8 mouse cellular contexts compared by ENCODE assay signal in genomic region chr6:51767582-51768341, GRCm38 (mm10).
DNase-seq lines count a peak whose midpoint lies in the region; ATAC-seq lines count a peak whose summit lies in the region.

No protein-coding gene starts in this region.

- peak; percentile 21 for DNase-seq in right cerebral cortex, adult 18-20 months
- DNase-seq in right cerebral cortex, postnatal 36 days (ENCODE audit: low spot score in 2 of 2): no peak
- DNase-seq in embryo, embryonic 11 days: peak; percentile 71
- DNase-seq in heart, postnatal 10 days: peak; percentile 34 to 49
- peak; percentile 16 to 43 for DNase-seq in layer of hippocampus, adult 8-10 months (ENCODE audit: low spot score in 2 of 2)
- no peak for DNase-seq in urinary bladder, adult 18-20 months (ENCODE audit: low spot score in 2 of 2)

- intact Hi-C loops in heart, postnatal 10 days (cut with DNase I): no loop called here

- H3K9ac ChIP-seq in stomach, embryonic 14.5 days (replicated peaks; ENCODE audit: low read depth, low read length): no peak overlapping the region

- 14% methylated on average over 15 of the region's 15 CpGs for WGBS in stomach, embryonic 14.5 days

- H3K4me1 ChIP-seq in stomach, embryonic 14.5 days (ENCODE audit: control insufficient read depth, insufficient read depth, low read length): peaks cover 10% of the 10 kb centered on the region; the same call in 1 of the 2 replicates

- no peaks in the 10 kb centered on the region for H3K36me3 ChIP-seq in stomach, embryonic 14.5 days (ENCODE audit: control insufficient read depth, insufficient read depth, low read length)

- ATAC-seq in megakaryocyte, adult 5-6 weeks (ENCODE audit: poor library complexity, severe bottlenecking): peak; percentile 75
- ATAC-seq in stomach, embryonic 14.5 days (ENCODE audit: insufficient number of reproducible peaks, insufficient read depth, low FRiP score, low read depth): no peak

- H3K4me2 ChIP-seq in stomach, embryonic 14.5 days (replicated peaks; ENCODE audit: low read depth, low read length): peak overlapping the region; percentile 37

- H3K27me3 ChIP-seq in stomach, embryonic 14.5 days (ENCODE audit: control insufficient read depth, insufficient read depth, low read length): no peaks in the 10 kb centered on the region

- peak overlapping the region; percentile 46; the same call in 1 of the 2 replicates for H3K27ac ChIP-seq in stomach, embryonic 14.5 days (ENCODE audit: low read length)

- H3K9me3 ChIP-seq in stomach, embryonic 14.5 days (ENCODE audit: control insufficient read depth, low read depth, low read length): no peaks in the 10 kb centered on the region

- no peak overlapping the region for H3K4me3 ChIP-seq in stomach, embryonic 14.5 days (ENCODE audit: low read depth, low read length)

Comparison
In these comparisons a context has a peak if more than half of its experiments do, and no peak if none do; other contexts are left out.
1. DNase-seq: peak in right cerebral cortex, adult 18-20 months (single experiment), embryo, embryonic 11 days (single experiment), heart, postnatal 10 days (2 of 2) and layer of hippocampus, adult 8-10 months (2 of 2); none in right cerebral cortex, postnatal 36 days (0 of 2) and urinary bladder, adult 18-20 months (0 of 2).